Mouse (Mus musculus): ENCODE measurements at regions not wholly inside any gene's neighbourhood (a gene's known extent, or its start where the extent isn't known, plus 50 kb on each side); places are given as distances from the start of the nearest gene placed in this dataset.

- Histone ChIP-seq H3K27me3 (ENCODE audit: control insufficient read depth, insufficient read depth, low read length) (no peaks in the 10 kb centered on the region), H3K9me3 (ENCODE audit: control insufficient read depth, low read length) (no peaks in the 10 kb centered on the region), H3K27ac (replicated peaks) (no peak overlapping the region), H3K4me2 (replicated peaks; ENCODE audit: low read depth) (no peak overlapping the region), H3K36me3 (ENCODE audit: control insufficient read depth, insufficient read depth, low read length) (no peaks in the 10 kb centered on the region), H3K9ac (ENCODE audit: low read length) (no peak overlapping the region), H3K4me3 (ENCODE audit: low read depth, low read length) (no peak overlapping the region), H3K4me1 (replicated peaks; ENCODE audit: control insufficient read depth, insufficient read depth) (no peaks in the 10 kb centered on the region)
- WGBS: 75% methylated on average over 6 of the region's 6 CpGs
- DNase-seq (ENCODE audit: low spot score) (no peak), ATAC-seq (ENCODE audit: low FRiP score, low TSS enrichment) (no peak)
- TF ChIP-seq EP300 (optimal IDR thresholded peaks at IDR 0.05) (no peak), CTCF (IDR thresholded peaks at IDR 0.05; ENCODE audit: low read depth) (no peak)
These were observed 442.4 kb downstream of the Ppargc1a start for GRCm38 (mm10) chr5:51125091-51125490.

DNA sequence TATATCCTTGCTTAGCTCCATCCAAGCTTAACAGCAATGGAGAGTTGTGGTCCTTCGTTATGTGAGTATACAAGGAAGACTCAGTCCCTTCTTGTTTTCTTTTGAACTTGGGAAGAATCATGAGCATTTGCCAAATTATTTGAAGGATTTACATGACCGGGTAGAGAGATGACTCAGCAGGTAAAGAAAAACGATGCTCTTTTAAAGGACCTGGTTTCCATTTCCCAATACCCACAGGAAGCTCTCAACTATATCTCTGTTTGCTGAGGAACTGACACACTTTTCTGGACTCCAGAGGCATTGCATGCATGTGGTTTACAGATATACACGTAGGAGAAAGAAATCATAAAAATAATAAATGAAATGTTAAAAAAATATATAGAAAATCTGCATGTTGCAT is 457.5 kb downstream of the Ppargc1a start:
- 70% methylated on average over 4 of the region's 4 CpGs for whole genome bisulfite sequencing

DNA sequence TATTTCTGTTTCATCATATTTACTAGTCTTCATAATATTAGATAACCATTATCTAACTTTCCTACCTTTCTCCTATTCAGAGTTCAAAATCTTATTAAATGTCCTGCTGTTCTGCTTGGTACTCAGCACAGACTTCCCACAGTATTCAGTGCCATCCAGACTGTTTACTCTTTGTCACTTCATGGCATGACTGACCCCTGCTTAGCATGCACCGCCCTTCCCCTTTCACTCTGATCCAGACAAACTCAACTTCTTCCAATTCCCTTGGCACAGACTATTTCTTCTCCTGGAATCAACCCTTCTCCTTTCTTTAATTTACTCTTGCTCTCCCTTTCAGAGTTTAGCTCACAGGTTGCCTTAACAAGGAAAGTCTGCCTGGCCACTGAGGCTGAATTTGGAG is 458.8 kb downstream of the Ppargc1a start:
- TF ChIP-seq EP300 (optimal IDR thresholded peaks at IDR 0.05) (no peak), CTCF (IDR thresholded peaks at IDR 0.05; ENCODE audit: low read depth) (no peak)
- Histone ChIP-seq H3K9ac (ENCODE audit: low read length) (no peak overlapping the region), H3K4me2 (replicated peaks; ENCODE audit: low read depth) (no peak overlapping the region), H3K27me3 (ENCODE audit: control insufficient read depth, insufficient read depth, low read length) (no peaks in the 10 kb centered on the region), H3K36me3 (ENCODE audit: control insufficient read depth, insufficient read depth, low read length) (no peaks in the 10 kb centered on the region), H3K4me3 (ENCODE audit: low read depth, low read length) (no peak overlapping the region), H3K4me1 (replicated peaks; ENCODE audit: control insufficient read depth, insufficient read depth) (no peaks in the 10 kb centered on the region), H3K27ac (replicated peaks) (no peak overlapping the region), H3K9me3 (ENCODE audit: control insufficient read depth, low read length) (no peaks in the 10 kb centered on the region)
- ATAC-seq (ENCODE audit: low FRiP score, low TSS enrichment) (no peak), DNase-seq (ENCODE audit: low spot score) (no peak)
- 71% methylated on average over 1 of the region's 1 CpGs for WGBS

More for the DNA sequence above, 457.5 kb downstream of the Ppargc1a start:
- ATAC-seq (ENCODE audit: low FRiP score, low TSS enrichment) (no peak), DNase-seq (ENCODE audit: low spot score) (no peak)
- TF ChIP-seq EP300 (optimal IDR thresholded peaks at IDR 0.05) (no peak), CTCF (IDR thresholded peaks at IDR 0.05; ENCODE audit: low read depth) (no peak)
- H3K4me1 ChIP-seq (replicated peaks; ENCODE audit: control insufficient read depth, insufficient read depth): no peaks in the 10 kb centered on the region
- no peaks in the 10 kb centered on the region for H3K9me3 ChIP-seq (ENCODE audit: control insufficient read depth, low read length)
- no peak overlapping the region for H3K4me3 ChIP-seq (ENCODE audit: low read depth, low read length)
- H3K27me3 ChIP-seq (ENCODE audit: control insufficient read depth, insufficient read depth, low read length): no peaks in the 10 kb centered on the region
- no peaks in the 10 kb centered on the region for H3K36me3 ChIP-seq (ENCODE audit: control insufficient read depth, insufficient read depth, low read length)
- H3K27ac ChIP-seq (replicated peaks): no peak overlapping the region
- H3K4me2 ChIP-seq (replicated peaks; ENCODE audit: low read depth): no peak overlapping the region
- H3K9ac ChIP-seq (ENCODE audit: low read length): no peak overlapping the region

GRCm38 (mm10) chr5:51108181-51108580 is 459.3 kb downstream of the Ppargc1a start:
- H3K27ac ChIP-seq (replicated peaks): no peak overlapping the region
- H3K4me2 ChIP-seq (replicated peaks; ENCODE audit: low read depth): no peak overlapping the region
- WGBS: 62% methylated on average over 1 of the region's 1 CpGs
- no peaks in the 10 kb centered on the region for H3K36me3 ChIP-seq (ENCODE audit: control insufficient read depth, insufficient read depth, low read length)
- DNase-seq (ENCODE audit: low spot score) (no peak), ATAC-seq (ENCODE audit: low FRiP score, low TSS enrichment) (no peak)
- H3K4me1 ChIP-seq (replicated peaks; ENCODE audit: control insufficient read depth, insufficient read depth): no peaks in the 10 kb centered on the region
- TF ChIP-seq EP300 (optimal IDR thresholded peaks at IDR 0.05) (no peak), CTCF (IDR thresholded peaks at IDR 0.05; ENCODE audit: low read depth) (no peak)
- H3K27me3 ChIP-seq (ENCODE audit: control insufficient read depth, insufficient read depth, low read length): no peaks in the 10 kb centered on the region
- no peak overlapping the region for H3K4me3 ChIP-seq (ENCODE audit: low read depth, low read length)
- H3K9ac ChIP-seq (ENCODE audit: low read length): no peak overlapping the region
- H3K9me3 ChIP-seq (ENCODE audit: control insufficient read depth, low read length): no peaks in the 10 kb centered on the region

- ATAC-seq (ENCODE audit: low FRiP score, low TSS enrichment): no peak
- TF ChIP-seq EP300 (optimal IDR thresholded peaks at IDR 0.05) (no peak), CTCF (IDR thresholded peaks at IDR 0.05; ENCODE audit: low read depth) (no peak)
- 75% methylated on average over 3 of the region's 3 CpGs for WGBS
These were observed 467.6 kb downstream of the Ppargc1a start for GRCm38 (mm10) chr5:51099902-51100301.

DNA sequence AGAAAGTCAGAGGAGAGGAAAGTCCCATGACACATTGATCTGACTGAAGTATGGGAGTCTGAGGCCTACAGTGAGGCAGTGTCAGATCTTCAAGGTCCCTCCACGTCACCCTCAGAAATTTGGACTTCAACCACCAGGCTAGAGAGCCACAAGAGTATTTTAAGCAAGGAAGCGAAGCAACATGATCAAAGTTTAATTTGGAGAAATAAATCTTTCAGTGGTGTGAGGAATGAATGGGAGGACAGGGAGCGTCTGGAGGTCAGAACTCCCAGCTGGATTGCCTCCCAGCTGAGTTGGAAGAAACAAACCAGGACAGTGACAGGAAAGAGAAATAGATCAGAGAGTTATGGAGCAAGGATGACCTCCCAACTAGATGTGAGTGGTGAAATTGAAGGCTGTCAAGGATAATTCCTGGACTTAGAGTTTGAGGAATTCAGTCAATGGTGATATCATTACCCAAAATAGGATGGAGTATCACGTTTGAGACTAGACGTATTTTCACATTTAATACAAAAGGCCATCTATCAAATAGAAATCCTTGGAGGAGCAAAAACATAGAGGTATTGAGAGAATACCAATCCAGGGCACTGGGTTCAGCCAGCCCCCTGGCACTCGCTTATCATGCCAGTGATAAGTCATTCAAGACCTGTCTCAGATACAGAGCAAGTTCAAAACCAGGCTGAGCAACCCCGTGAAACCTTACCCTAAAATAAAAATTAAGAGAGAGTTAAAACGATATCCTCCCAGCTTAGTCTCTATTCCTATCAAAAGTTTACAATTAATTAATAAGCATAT is 494.7 kb downstream of the Ppargc1a start:
- Histone ChIP-seq H3K9me3 (ENCODE audit: control insufficient read depth, low read length) (no peaks in the 10 kb centered on the region), H3K27ac (replicated peaks) (no peak overlapping the region), H3K4me2 (replicated peaks; ENCODE audit: low read depth) (no peak overlapping the region), H3K4me3 (ENCODE audit: low read depth, low read length) (no peak overlapping the region), H3K9ac (ENCODE audit: low read length) (no peak overlapping the region), H3K4me1 (replicated peaks; ENCODE audit: control insufficient read depth, insufficient read depth) (no peaks in the 10 kb centered on the region), H3K36me3 (ENCODE audit: control insufficient read depth, insufficient read depth, low read length) (no peaks in the 10 kb centered on the region), H3K27me3 (ENCODE audit: control insufficient read depth, insufficient read depth, low read length) (no peaks in the 10 kb centered on the region)
- DNase-seq (ENCODE audit: low spot score): no peak
- ATAC-seq (ENCODE audit: low FRiP score, low TSS enrichment): no peak
- WGBS: 61% methylated on average over 8 of the region's 8 CpGs
- TF ChIP-seq EP300 (optimal IDR thresholded peaks at IDR 0.05): no peak
- TF ChIP-seq CTCF (IDR thresholded peaks at IDR 0.05; ENCODE audit: low read depth): no peak

More at GRCm38 (mm10) chr5:51099902-51100301, 467.6 kb downstream of the Ppargc1a start:
- H3K4me2 ChIP-seq (replicated peaks; ENCODE audit: low read depth): no peak overlapping the region
- no peaks in the 10 kb centered on the region for H3K36me3 ChIP-seq (ENCODE audit: control insufficient read depth, insufficient read depth, low read length)
- H3K4me1 ChIP-seq (replicated peaks; ENCODE audit: control insufficient read depth, insufficient read depth): no peaks in the 10 kb centered on the region
- no peak overlapping the region for H3K9ac ChIP-seq (ENCODE audit: low read length)
- no peak overlapping the region for H3K27ac ChIP-seq (replicated peaks)
- H3K27me3 ChIP-seq (ENCODE audit: control insufficient read depth, insufficient read depth, low read length): no peaks in the 10 kb centered on the region
- DNase-seq (ENCODE audit: low spot score): no peak
- no peak overlapping the region for H3K4me3 ChIP-seq (ENCODE audit: low read depth, low read length)
- H3K9me3 ChIP-seq (ENCODE audit: control insufficient read depth, low read length): no peaks in the 10 kb centered on the region

All from stomach, postnatal 0 days (tissue).